Mouse (Mus musculus): Measurements from ENCODE around the gene Retreg3.
A peak's percentile ranks its signal among the peaks of the same experiment; 100 is the strongest.

GRCm38 (mm10) chr11:101119131-101119760, 447 bp downstream of the Retreg3 start:
- TF ChIP-seq CTCF (IDR thresholded peaks at IDR 0.05; ENCODE audit: insufficient read depth, low read depth, low read length) (peak; percentile 20; the same call in 1 of the 2 replicates), POLR2A (IDR thresholded peaks at IDR 0.05; ENCODE audit: insufficient read depth, low read depth, low read length) (no peak)
